Mouse (Mus musculus) hindbrain, embryonic 14.5 days (tissue): Measurements from ENCODE around the gene Btaf1. TPM values are rescaled to one million over a fixed set of nuclear protein-coding genes. Genes with fewer than 3 reads are reported as not detected.

Experiments used
- ATAC-seq: fragments of 200-750 bp; cut with Nextera tagmentation; 2 replicates; pipeline ENCODE4 v1.8.0; 2017; ENCODE audit warnings: moderate number of reproducible peaks, mild to moderate bottlenecking, moderate TSS enrichment, moderate library complexity; ENCODE audit not compliant: low FRiP score
- DNase-seq: peaks from one replicate; pipeline ENCODE4 v3.0.0-alpha.2; 2015; ENCODE audit warnings: low spot score
- H3K27ac ChIP-seq: fragments of 300-500 bp; sonication (generic); 2 replicates; pipeline ENCODE4 v1.5.1; 2014; ENCODE audit warnings: mild to moderate bottlenecking, moderate library complexity
- H3K27me3 ChIP-seq: fragments of 300-500 bp; sonication (generic); 2 replicates; pipeline ENCODE4 v1.6.1; 2014; ENCODE audit warnings: mild to moderate bottlenecking, low read length, mixed read lengths; ENCODE audit not compliant: control insufficient read depth, insufficient read depth
- H3K36me3 ChIP-seq: fragments of 300-500 bp; sonication (generic); replicated peaks from 2 replicates; pipeline ENCODE4 v1.6.1; 2014; ENCODE audit not compliant: control insufficient read depth, insufficient read depth
- H3K4me1 ChIP-seq: fragments of 300-500 bp; sonication (generic); replicated peaks from 2 replicates; pipeline ENCODE4 v1.6.1; 2014; ENCODE audit warnings: antibody characterized with exemption, low read length, mixed read lengths; ENCODE audit not compliant: control insufficient read depth, insufficient read depth
- H3K4me2 ChIP-seq: fragments of 300-500 bp; sonication (generic); replicated peaks from 2 replicates; pipeline ENCODE4 v1.6.1; 2014; ENCODE audit warnings: mild to moderate bottlenecking, moderate library complexity
- H3K4me3 ChIP-seq: fragments of 300-500 bp; sonication (generic); replicated peaks from 2 replicates; pipeline ENCODE4 v1.5.1; 2014; ENCODE audit warnings: mild to moderate bottlenecking, low read length
- H3K9ac ChIP-seq: fragments of 300-500 bp; sonication (generic); 2 replicates; pipeline ENCODE4 v1.6.1; 2014
- H3K9me3 ChIP-seq: fragments of 300-500 bp; sonication (generic); 2 replicates; pipeline ENCODE4 v1.6.1; 2016; ENCODE audit warnings: low read length; ENCODE audit not compliant: control insufficient read depth
- WGBS: fragments of 180-500 bp; shearing (Covaris S2); extraction: QIAGEN DNeasy Blood & Tissue Kit; methylation state at CpG from one replicate; pipeline ENCODE4 v1.1.7; 2014; 5-methylcytosine and 5-hydroxymethylcytosine counted together
- polyA plus RNA-seq: library from polyadenylated mRNA; unstranded; fragments of >200 nt; fragmentation: Nextera tagmentation; extraction: Ambion mirVana; gene quantifications from 2 replicates; pipeline ENCODE4 v1.2.1, GENCODE M21; 2014

Btaf1 gene
- polyA plus RNA-seq, 1 experiment from 2014 or later, result 13.5 TPM

GRCm38 (mm10) chr19:37013461-37013860 lies 87.6 kb downstream of the Btaf1 start:
- DNase-seq, result no peak
- no peak overlapping the region for H3K9ac ChIP-seq
- H3K36me3 ChIP-seq, result peaks cover 49% of the 10 kb centered on the region
- no peak overlapping the region for H3K27ac ChIP-seq
- no peak overlapping the region for H3K4me3 ChIP-seq
- no peak overlapping the region for H3K4me2 ChIP-seq
- ATAC-seq, result no peak
- H3K27me3 ChIP-seq, result no peaks in the 10 kb centered on the region
- 0 out of 2 replicates have a peak, but pooled peaks cover 1% of the 10 kb centered on the region for H3K4me1 ChIP-seq
- WGBS, result 93% methylated on average over 6 of the region's 6 CpGs
- H3K9me3 ChIP-seq, result peaks cover 8% of the 10 kb centered on the region

GRCm38 (mm10) chr19:37014173-37014939 lies 88.5 kb downstream of the Btaf1 start:
- Histone ChIP-seq H3K36me3 (peaks cover 40% of the 10 kb centered on the region), H3K27me3 (no peaks in the 10 kb centered on the region), H3K9me3 (peaks cover 8% of the 10 kb centered on the region), H3K9ac (no peak overlapping the region), H3K4me3 (no peak overlapping the region), H3K4me1 (peaks cover 7% of the 10 kb centered on the region; the same call in 1 of the 2 replicates), H3K4me2 (no peak overlapping the region), H3K27ac (no peak overlapping the region)
- no peak for DNase-seq
- 89% methylated on average over 8 of the region's 8 CpGs for WGBS
- ATAC-seq, result no peak

- Histone ChIP-seq H3K4me3 (no peak overlapping the region), H3K4me2 (no peak overlapping the region), H3K27me3 (no peaks in the 10 kb centered on the region), H3K9me3 (peaks cover 8% of the 10 kb centered on the region), H3K9ac (no peak overlapping the region), H3K4me1 (peaks cover 9% of the 10 kb centered on the region; the same call in 1 of the 2 replicates), H3K36me3 (peaks cover 16% of the 10 kb centered on the region), H3K27ac (no peak overlapping the region)
- DNase-seq, result no peak
- 96% methylated on average over 6 of the region's 6 CpGs for WGBS
- no peak for ATAC-seq
Measured at GRCm38 (mm10) chr19:37016890-37017289, 91.0 kb downstream of the Btaf1 start.

DNA sequence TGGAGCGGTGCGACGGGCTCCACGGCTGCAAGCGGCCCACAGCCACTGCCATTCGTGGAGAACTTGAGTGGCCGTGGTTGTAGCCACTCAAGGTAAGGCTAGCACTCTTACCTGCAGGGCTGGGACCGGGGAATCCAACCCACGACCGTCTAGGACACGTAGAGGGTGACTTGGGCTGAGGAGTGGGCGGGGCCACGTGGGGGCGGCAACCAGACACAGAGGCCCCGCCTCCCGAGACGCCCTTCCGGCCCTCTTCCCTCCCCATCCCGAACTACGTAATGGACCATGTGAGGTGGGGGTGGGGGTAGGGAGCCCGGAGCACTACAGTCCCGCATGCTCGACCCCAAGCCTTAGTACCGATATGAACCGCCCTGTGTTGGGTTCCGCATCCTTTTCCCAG lies 92.5 kb downstream of the Btaf1 start:
- DNase-seq (peak; percentile 62), ATAC-seq (peak; percentile 88)
- peaks cover 9% of the 10 kb centered on the region; the same call in 1 of the 2 replicates for H3K4me1 ChIP-seq
- peak overlapping the region; percentile 20 for H3K4me3 ChIP-seq
- no peaks in the 10 kb centered on the region for H3K27me3 ChIP-seq
- H3K9me3 ChIP-seq, result peaks cover 8% of the 10 kb centered on the region
- peak overlapping the region; percentile 44 for H3K4me2 ChIP-seq
- 6% methylated on average over 25 of the region's 26 CpGs for WGBS
- H3K36me3 ChIP-seq, result peaks cover 1% of the 10 kb centered on the region; the same call in 1 of the 2 replicates
- H3K9ac ChIP-seq, result peak overlapping the region; percentile 39; the same call in 1 of the 2 replicates
- H3K27ac ChIP-seq, result no peak overlapping the region

DNA sequence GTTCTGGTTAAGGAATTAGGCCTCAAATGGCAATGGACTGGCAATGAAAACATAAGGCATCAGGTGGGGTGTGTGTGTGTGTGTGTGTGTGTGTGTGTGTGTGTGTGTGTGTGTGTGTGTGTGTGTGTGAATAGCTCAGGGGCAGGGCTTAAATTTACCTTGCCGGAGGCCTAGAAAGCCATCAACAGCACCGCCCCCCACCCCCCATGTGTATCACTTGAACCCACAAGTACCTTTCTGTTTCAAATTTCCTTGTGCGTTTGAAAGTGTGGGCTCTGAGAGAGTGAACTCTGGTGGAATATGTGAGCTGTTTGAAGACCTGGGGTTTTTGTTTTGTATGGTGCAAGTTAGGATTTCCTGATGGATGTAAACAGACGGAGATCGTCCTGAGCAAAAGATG lies 93.1 kb downstream of the Btaf1 start:
- Histone ChIP-seq H3K4me1 (peaks cover 9% of the 10 kb centered on the region; the same call in 1 of the 2 replicates), H3K9me3 (peaks cover 8% of the 10 kb centered on the region), H3K27ac (no peak overlapping the region), H3K9ac (peak overlapping the region; percentile 39; the same call in 1 of the 2 replicates), H3K4me2 (peak overlapping the region; percentile 44), H3K27me3 (no peaks in the 10 kb centered on the region), H3K36me3 (no peaks in the 10 kb centered on the region), H3K4me3 (peak overlapping the region; percentile 20)
- ATAC-seq (no peak), DNase-seq (no peak)
- WGBS, result 62% methylated on average over 5 of the region's 5 CpGs

DNA sequence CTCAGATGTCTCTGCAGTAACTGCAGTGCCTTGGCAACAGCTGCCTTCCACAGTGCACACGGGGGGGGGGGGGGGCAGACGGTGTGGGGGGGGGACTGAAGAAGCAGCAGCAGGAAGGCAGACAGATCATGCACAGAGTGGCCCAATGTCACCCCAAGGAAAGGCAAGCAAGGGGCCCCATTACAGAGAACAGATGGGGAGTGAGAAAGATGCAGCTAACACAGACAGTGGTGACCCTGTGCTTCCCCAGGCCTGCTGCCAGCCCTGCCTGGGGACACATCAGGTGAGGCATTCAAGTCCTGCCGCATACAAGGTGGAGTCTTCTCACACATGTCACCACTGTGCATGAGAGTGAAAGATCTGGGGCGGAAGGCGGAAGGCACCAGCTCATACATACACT lies 94.7 kb downstream of the Btaf1 start:
- WGBS, result 62% methylated on average over 5 of the region's 5 CpGs
- H3K27me3 ChIP-seq, result no peaks in the 10 kb centered on the region
- ATAC-seq (peak; percentile 29; the same call in 1 of the 2 replicates), DNase-seq (no peak)
- peaks cover 9% of the 10 kb centered on the region for H3K36me3 ChIP-seq
- H3K27ac ChIP-seq, result no peak overlapping the region
- H3K4me1 ChIP-seq, result peaks cover 9% of the 10 kb centered on the region; the same call in 1 of the 2 replicates
- no peak overlapping the region for H3K4me3 ChIP-seq
- H3K4me2 ChIP-seq, result no peak overlapping the region
- no peak overlapping the region for H3K9ac ChIP-seq
- H3K9me3 ChIP-seq, result peaks cover 8% of the 10 kb centered on the region

- Histone ChIP-seq H3K27me3 (no peaks in the 10 kb centered on the region), H3K9me3 (peaks cover 3% of the 10 kb centered on the region), H3K9ac (no peak overlapping the region), H3K36me3 (peaks cover 9% of the 10 kb centered on the region), H3K4me1 (peaks cover 9% of the 10 kb centered on the region; the same call in 1 of the 2 replicates), H3K4me3 (no peak overlapping the region), H3K4me2 (no peak overlapping the region), H3K27ac (no peak overlapping the region)
- WGBS, result 69% methylated on average over 10 of the region's 11 CpGs
- no peak for DNase-seq
- ATAC-seq, result no peak
Measured at GRCm38 (mm10) chr19:37020951-37021350, 95.1 kb downstream of the Btaf1 start.

DNA sequence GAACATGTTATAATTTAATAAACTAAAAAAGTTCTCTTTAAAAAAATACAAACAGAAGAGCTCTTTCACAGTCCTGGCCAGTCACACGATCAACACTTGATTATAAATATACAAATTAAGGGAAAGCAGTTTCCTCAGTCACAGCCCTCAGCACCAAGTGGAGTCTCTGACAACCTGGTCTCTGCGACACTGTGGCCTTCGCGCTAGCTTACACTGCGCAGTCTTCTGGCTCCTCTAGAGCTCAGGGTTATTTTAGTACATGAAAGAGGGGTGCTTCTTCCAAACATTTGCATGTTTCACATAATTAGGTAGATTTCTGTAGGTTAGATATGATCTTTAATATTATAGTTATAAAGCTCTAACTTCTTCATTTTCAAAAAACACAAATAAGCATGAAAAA lies 96.3 kb downstream of the Btaf1 start:
- no peak overlapping the region for H3K9ac ChIP-seq
- no peak overlapping the region for H3K27ac ChIP-seq
- WGBS, result 87% methylated on average over 5 of the region's 5 CpGs
- no peaks in the 10 kb centered on the region for H3K9me3 ChIP-seq
- no peak overlapping the region for H3K4me3 ChIP-seq
- no peaks in the 10 kb centered on the region for H3K27me3 ChIP-seq
- H3K4me1 ChIP-seq, result peaks cover 9% of the 10 kb centered on the region; the same call in 1 of the 2 replicates
- no peak overlapping the region for H3K4me2 ChIP-seq
- no peak for ATAC-seq
- DNase-seq, result no peak
- H3K36me3 ChIP-seq, result peaks cover 9% of the 10 kb centered on the region

GRCm38 (mm10) chr19:37025839-37026319 lies 100.0 kb downstream of the Btaf1 start:
- no peak overlapping the region for H3K4me3 ChIP-seq
- DNase-seq (no peak), ATAC-seq (no peak)
- H3K27me3 ChIP-seq, result no peaks in the 10 kb centered on the region
- H3K9ac ChIP-seq, result no peak overlapping the region
- WGBS, result 71% methylated on average over 13 of the region's 13 CpGs
- no peaks in the 10 kb centered on the region for H3K4me1 ChIP-seq
- H3K9me3 ChIP-seq, result no peaks in the 10 kb centered on the region
- no peak overlapping the region for H3K27ac ChIP-seq
- H3K4me2 ChIP-seq, result no peak overlapping the region
- H3K36me3 ChIP-seq, result peaks cover 9% of the 10 kb centered on the region
